Mouse (Mus musculus): ENCODE measurements around the gene Izumo1r.

Gene Izumo1r

GRCm38 (mm10) chr9:14903581-14904378 is at the start of gene Izumo1r:
Gene Izumo1r (minus strand): TSS chr9:14903949.
- DNase-seq (ENCODE audit: extremely low read depth, low read depth, low spot score): no peak

GRCm38 (mm10) chr9:14951072-14951471 is 47.3 kb upstream of the Izumo1r start:
- no peak for DNase-seq (ENCODE audit: extremely low read depth, low read depth, low spot score)

GRCm38 (mm10) chr9:14948843-14949242 is 45.1 kb upstream of the Izumo1r start:
- no peak for DNase-seq (ENCODE audit: extremely low read depth, low read depth, low spot score)

GRCm38 (mm10) chr9:14946677-14947076 is 42.9 kb upstream of the Izumo1r start:
- DNase-seq (ENCODE audit: extremely low read depth, low read depth, low spot score): no peak

- DNase-seq (ENCODE audit: extremely low read depth, low read depth, low spot score): no peak
Observed at GRCm38 (mm10) chr9:14945919-14946318, 42.2 kb upstream of the Izumo1r start.

- no peak for DNase-seq (ENCODE audit: extremely low read depth, low read depth, low spot score)
Observed at GRCm38 (mm10) chr9:14942143-14942720, 38.5 kb upstream of the Izumo1r start.

GRCm38 (mm10) chr9:14939610-14940009 is 35.9 kb upstream of the Izumo1r start:
- DNase-seq (ENCODE audit: extremely low read depth, low read depth, low spot score): no peak

GRCm38 (mm10) chr9:14937308-14937707 is 33.6 kb upstream of the Izumo1r start:
- no peak for DNase-seq (ENCODE audit: extremely low read depth, low read depth, low spot score)

- no peak for DNase-seq (ENCODE audit: extremely low read depth, low read depth, low spot score)
Observed at GRCm38 (mm10) chr9:14934851-14935250, 31.1 kb upstream of the Izumo1r start.

GRCm38 (mm10) chr9:14931943-14932342 is 28.2 kb upstream of the Izumo1r start:
- no peak for DNase-seq (ENCODE audit: extremely low read depth, low read depth, low spot score)

- no peak for DNase-seq (ENCODE audit: extremely low read depth, low read depth, low spot score)
Observed at GRCm38 (mm10) chr9:14931211-14931610, 27.5 kb upstream of the Izumo1r start.

- no peak for DNase-seq (ENCODE audit: extremely low read depth, low read depth, low spot score)
Observed at GRCm38 (mm10) chr9:14926593-14926992, 22.8 kb upstream of the Izumo1r start.

- no peak for DNase-seq (ENCODE audit: extremely low read depth, low read depth, low spot score)
Observed at GRCm38 (mm10) chr9:14923625-14924024, 19.9 kb upstream of the Izumo1r start.

- no peak for DNase-seq (ENCODE audit: extremely low read depth, low read depth, low spot score)
Observed at GRCm38 (mm10) chr9:14921971-14922560, 18.3 kb upstream of the Izumo1r start.

- DNase-seq (ENCODE audit: extremely low read depth, low read depth, low spot score): no peak
Observed at GRCm38 (mm10) chr9:14921254-14921653, 17.5 kb upstream of the Izumo1r start.

GRCm38 (mm10) chr9:14920608-14921007 is 16.9 kb upstream of the Izumo1r start:
- no peak for DNase-seq (ENCODE audit: extremely low read depth, low read depth, low spot score)

GRCm38 (mm10) chr9:14918825-14919668 is 15.3 kb upstream of the Izumo1r start:
- no peak for DNase-seq (ENCODE audit: extremely low read depth, low read depth, low spot score)

GRCm38 (mm10) chr9:14917661-14918060 is 13.9 kb upstream of the Izumo1r start:
- no peak for DNase-seq (ENCODE audit: extremely low read depth, low read depth, low spot score)

- no peak for DNase-seq (ENCODE audit: extremely low read depth, low read depth, low spot score)
Observed at GRCm38 (mm10) chr9:14912037-14912436, 8.3 kb upstream of the Izumo1r start.

GRCm38 (mm10) chr9:14909981-14910380 is 6.2 kb upstream of the Izumo1r start:
- no peak for DNase-seq (ENCODE audit: extremely low read depth, low read depth, low spot score)

- no peak for DNase-seq (ENCODE audit: extremely low read depth, low read depth, low spot score)
Observed at GRCm38 (mm10) chr9:14907816-14908415, 4.2 kb upstream of the Izumo1r start.

Data from fat pad, adult 2 months (tissue).